Mouse (Mus musculus) olfactory bulb, adult 2 months (tissue): Measurements from ENCODE around the gene Fam166a. TPM values are rescaled to one million over a fixed set of nuclear protein-coding genes. Genes with fewer than 3 reads are reported as not detected.

Source experiments
- H3K27ac ChIP-seq: fragments of 200-500 bp; 2 replicates; pipeline ENCODE4 v1.5.1; 2012; ENCODE audit warnings: low read depth, low read length; ENCODE audit not compliant: insufficient read depth
- H3K4me1 ChIP-seq: fragments of 200-500 bp; 2 replicates; pipeline ENCODE4 v1.6.1; 2012; ENCODE audit warnings: low read length; ENCODE audit not compliant: control insufficient read depth, insufficient read depth
- H3K4me3 ChIP-seq: fragments of 200-500 bp; 2 replicates; pipeline ENCODE4 v1.5.1; 2012; ENCODE audit warnings: mild to moderate bottlenecking, low read depth, low read length, moderate library complexity; ENCODE audit not compliant: insufficient read depth
- CTCF ChIP-seq: fragments of 200-500 bp; IDR thresholded peaks from 2 replicates; pipeline ENCODE4 v1.5.1; 2012; ENCODE audit warnings: low read depth, mild to moderate bottlenecking, low read length, moderate library complexity; ENCODE audit not compliant: insufficient read depth
- POLR2A ChIP-seq: fragments of 200-500 bp; IDR thresholded peaks from 2 replicates; pipeline ENCODE4 v1.6.1; 2012; ENCODE audit warnings: mild to moderate bottlenecking, low read depth, low read length, moderate library complexity; ENCODE audit not compliant: insufficient read depth
- WGBS: fragments of 180-500 bp; shearing (Covaris S2); methylation state at CpG from one replicate; pipeline ENCODE4 v1.1.7; 2018; 5-methylcytosine and 5-hydroxymethylcytosine counted together
- polyA plus RNA-seq: library from polyadenylated mRNA; stranded (reverse); fragments of >200 nt; gene quantifications from 2 replicates; pipeline ENCODE4 v1.2.4, GENCODE M21; 2012; ENCODE audit warnings: low replicate concordance; ENCODE audit not compliant: missing spikeins, insufficient read depth, insufficient read length

The Fam166a gene
- polyA plus RNA-seq, 1 experiment = not detected

GRCm38 (mm10) chr2:25261870-25262269 is 43.3 kb downstream of the Fam166a start:
- WGBS = 40% methylated on average over 12 of the region's 12 CpGs
- Histone ChIP-seq H3K4me3 (peak overlapping the region; percentile 48), H3K4me1 (peaks cover 33% of the 10 kb centered on the region), H3K27ac (peak overlapping the region; percentile 74)
- TF ChIP-seq CTCF (no peak), POLR2A (no peak)

- Histone ChIP-seq H3K4me3 (peak within 1 kb of the TSS; percentile 64), H3K27ac (peak within 1 kb of the TSS; percentile 74), H3K4me1 (peaks cover 37% of the 10 kb centered on the region)
- no peak for TF ChIP-seq CTCF
- peak; percentile 55; the same call in 1 of the 2 replicates for TF ChIP-seq POLR2A
- WGBS = under 1% methylated on average over 39 of the region's 39 CpGs
Measured at GRCm38 (mm10) chr2:25262291-25262767, 43.8 kb downstream of the Fam166a start, which contains the start of gene Tprn. Gene Tprn, plus strand, starts transcription at chr2:25262618.

DNA sequence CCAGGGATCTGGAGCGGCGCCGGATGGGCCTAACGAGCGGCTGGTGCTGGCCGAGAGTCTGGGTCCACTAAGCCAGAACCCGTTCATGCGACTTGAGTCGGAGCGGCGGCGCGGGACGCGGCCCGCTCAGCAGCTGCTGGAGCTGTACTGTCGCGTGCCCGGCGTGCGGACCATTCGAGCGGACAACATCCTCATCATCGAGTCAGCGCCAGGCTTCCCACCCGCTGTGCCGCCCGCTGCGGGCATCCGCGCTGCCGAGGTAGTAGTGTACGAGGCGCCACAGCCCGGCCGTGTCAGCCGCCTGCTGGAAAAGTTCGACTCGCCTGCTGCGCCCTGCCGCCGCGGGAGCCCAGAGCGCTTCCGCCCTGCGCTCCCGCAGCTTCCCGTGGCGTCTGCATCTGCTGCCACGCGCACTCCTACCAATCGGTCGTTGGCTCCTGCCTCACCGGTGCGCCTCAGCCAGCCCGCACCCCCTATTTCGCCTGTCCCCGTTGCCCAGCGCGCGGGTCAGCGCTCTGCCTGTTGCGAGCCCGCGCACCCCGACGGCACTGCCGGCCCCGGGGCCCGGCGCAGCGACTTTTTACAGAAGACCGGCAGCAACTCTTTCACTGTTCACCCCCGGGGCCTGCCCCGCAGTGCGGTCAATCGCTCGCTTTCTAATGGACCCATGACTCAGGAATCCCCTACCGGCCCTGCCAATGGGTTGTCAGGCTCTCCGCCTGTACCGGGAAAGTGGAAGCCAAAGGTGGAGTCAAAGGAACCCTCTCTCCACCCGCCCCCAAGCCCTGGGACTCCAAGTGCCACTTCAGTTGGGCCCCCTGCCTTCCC is 44.5 kb downstream of the Fam166a start:
- TF ChIP-seq CTCF (no peak), POLR2A (no peak)
- Histone ChIP-seq H3K4me1 (peaks cover 38% of the 10 kb centered on the region), H3K27ac (no peak overlapping the region), H3K4me3 (peak overlapping the region; percentile 64)
- under 1% methylated on average over 82 of the region's 82 CpGs for WGBS

DNA sequence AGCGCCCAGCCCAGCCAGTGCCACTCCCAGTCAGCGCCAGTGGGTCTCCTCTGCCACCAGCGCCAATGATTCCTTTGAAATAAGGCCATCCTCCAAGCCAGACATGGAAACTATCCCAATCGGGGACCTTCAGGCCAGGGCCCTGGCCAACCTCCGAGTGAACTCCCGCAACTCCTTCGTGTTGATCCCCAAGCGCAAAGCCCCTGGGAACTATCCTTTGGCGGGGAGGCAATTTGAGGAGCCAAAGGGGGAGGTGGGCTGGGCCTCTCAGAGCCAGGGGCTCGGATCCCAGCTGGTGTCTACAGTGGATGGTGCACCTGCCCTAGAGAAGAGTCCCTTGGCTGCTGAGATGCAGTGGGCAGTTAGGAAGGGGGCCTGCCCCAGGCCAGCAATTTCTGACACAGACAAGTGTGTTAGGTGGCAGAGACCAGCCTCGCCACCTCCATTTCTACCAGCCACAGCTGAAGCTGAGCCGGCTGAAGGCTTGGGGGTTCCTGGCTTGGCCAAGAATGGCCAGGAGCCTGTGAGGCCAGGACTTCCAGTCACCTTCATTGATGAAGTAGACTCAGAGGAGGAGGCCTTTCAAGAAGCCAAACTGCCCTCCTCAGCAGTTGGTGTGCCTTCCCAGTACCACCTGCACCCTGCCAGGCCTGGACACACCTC is 45.2 kb downstream of the Fam166a start:
- Histone ChIP-seq H3K4me1 (peaks cover 38% of the 10 kb centered on the region), H3K27ac (no peak overlapping the region), H3K4me3 (peak overlapping the region; percentile 64)
- WGBS = 28% methylated on average over 12 of the region's 12 CpGs
- no peak for TF ChIP-seq POLR2A
- TF ChIP-seq CTCF = no peak

- WGBS = 76% methylated on average over 5 of the region's 5 CpGs
- Histone ChIP-seq H3K27ac (no peak overlapping the region), H3K4me3 (peak overlapping the region; percentile 64; the same call in 1 of the 2 replicates), H3K4me1 (peaks cover 38% of the 10 kb centered on the region)
- TF ChIP-seq POLR2A (no peak), CTCF (no peak)
Measured at GRCm38 (mm10) chr2:25264286-25264660, 45.7 kb downstream of the Fam166a start.

DNA sequence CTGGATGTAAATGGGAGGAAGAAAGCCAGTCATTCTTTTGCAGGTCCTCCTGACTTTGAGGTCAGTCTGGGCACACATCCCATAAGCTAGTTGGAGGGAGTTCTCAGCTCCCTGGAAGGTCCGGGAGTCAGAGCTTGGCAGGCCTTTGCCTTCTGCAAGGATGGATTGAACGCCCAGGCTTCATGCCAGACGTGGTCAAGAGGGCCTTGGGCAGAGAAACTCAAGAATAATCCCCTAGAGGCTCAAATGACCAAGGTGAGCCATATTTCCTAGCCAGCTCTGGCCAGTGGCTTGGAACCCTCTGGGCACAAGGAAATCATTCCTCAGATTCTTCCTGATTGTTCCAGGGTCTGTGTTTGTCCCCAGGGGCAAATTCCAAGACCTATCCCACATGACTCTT is 46.3 kb downstream of the Fam166a start:
- 47% methylated on average over 3 of the region's 3 CpGs for WGBS
- Histone ChIP-seq H3K4me3 (no peak overlapping the region), H3K27ac (no peak overlapping the region), H3K4me1 (peaks cover 38% of the 10 kb centered on the region)
- TF ChIP-seq CTCF (no peak), POLR2A (no peak)

DNA sequence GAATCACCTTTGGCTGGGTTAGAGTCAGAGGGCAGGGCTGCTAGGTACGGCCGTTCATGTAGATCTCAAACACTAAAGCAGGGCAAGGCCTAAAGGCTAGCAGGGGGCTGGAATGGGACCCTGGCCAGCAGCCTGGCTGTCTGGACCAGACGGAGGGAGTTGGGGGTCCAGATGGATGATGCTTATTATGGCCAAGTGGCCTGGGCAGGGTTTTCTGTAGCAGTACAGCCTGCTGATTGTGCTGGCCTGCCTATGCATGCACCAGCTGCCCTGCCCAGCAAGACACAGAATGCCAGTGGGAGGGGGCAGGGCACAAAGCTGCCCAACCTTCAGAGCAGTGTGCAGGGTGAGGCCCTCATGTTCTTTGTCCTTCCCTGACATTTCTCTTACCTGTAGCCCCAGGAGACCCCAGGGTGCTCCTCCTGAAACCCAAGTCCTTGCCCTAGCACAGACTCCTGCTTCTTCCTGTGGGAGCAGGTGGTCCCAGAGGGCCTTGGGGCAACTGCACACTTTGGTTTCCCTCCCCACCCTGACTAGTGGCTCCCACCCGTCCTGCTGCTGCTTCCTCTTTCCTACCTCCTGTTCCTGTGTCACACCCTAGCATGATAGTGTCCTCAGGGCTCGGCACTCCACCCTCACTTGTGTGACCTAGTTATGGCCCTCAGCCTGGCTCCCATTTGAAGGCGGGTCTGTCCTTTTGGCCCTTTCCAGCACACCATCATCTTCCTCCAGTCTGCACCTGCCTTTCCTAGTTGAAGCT is 47.5 kb downstream of the Fam166a start:
- H3K4me3 ChIP-seq = no peak overlapping the region
- H3K4me1 ChIP-seq = peaks cover 39% of the 10 kb centered on the region
- TF ChIP-seq CTCF (no peak), POLR2A (no peak)
- 50% methylated on average over 6 of the region's 6 CpGs for WGBS
- peak overlapping the region; percentile 21; the same call in 1 of the 2 replicates for H3K27ac ChIP-seq

DNA sequence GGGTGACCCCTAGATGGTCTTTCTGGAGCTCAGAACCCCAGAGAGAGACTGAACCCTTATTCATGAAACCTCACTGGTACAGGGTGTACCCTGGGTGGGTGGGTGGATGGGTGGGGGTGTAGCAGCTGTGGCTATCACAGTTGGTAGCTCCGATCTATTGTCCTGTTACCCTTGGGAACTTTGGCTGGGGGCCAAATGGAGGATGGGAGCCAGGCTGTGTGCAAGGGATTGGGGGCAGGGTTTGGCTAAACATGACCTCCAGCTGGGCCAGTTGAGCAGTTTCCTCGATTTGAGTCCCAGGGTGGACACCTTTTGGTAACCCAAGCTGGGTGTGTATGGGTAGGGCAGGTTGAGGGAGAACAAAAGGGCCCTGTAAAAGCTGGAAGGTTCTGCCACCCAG is 48.2 kb downstream of the Fam166a start:
- no peak overlapping the region for H3K4me3 ChIP-seq
- WGBS = 14% methylated on average over 2 of the region's 2 CpGs
- peaks cover 43% of the 10 kb centered on the region for H3K4me1 ChIP-seq
- TF ChIP-seq CTCF (no peak), POLR2A (no peak)
- 0 out of 2 replicates have a peak overlapping the region, but pooled peaks have one; percentile 20 for H3K27ac ChIP-seq
